Mouse (Mus musculus) monocyte, adult 5-6 weeks (primary cell): ENCODE data around the gene Aip. TPM values are rescaled to one million over a fixed set of nuclear protein-coding genes. Genes with fewer than 3 reads are reported as not detected.
"Not testable (repeated sequence)": the region's sequence is repeated elsewhere in the genome, so short reads cannot be mapped to it uniquely, and the experiment has no call there.

ENCODE experiments used
- ATAC-seq: fragments of 153-309, 156-312 bp; replicated peaks from 2 replicates; pipeline ENCODE4 v1.8.0; 2017; ENCODE audit warnings: mild to moderate bottlenecking; ENCODE audit not compliant: low TSS enrichment, insufficient number of reproducible peaks, severe bottlenecking, poor library complexity, low FRiP score
- total RNA-seq: library from RNA; stranded (forward); fragments of 200-1000, 200-491, 200-594 nt; gene quantifications from 3 replicates; pipeline ENCODE4 v1.2.3, GENCODE M21; 2017

Gene Aip
- total RNA-seq, 1 experiment from 2014 or later = 132 TPM

- ATAC-seq = no peak
Observed at GRCm38 (mm10) chr19:4082219-4082965, 43.3 kb downstream of the Aip start.

- ATAC-seq = no peak
Observed at GRCm38 (mm10) chr19:4081394-4081793, 44.3 kb downstream of the Aip start, which contains the start of gene Cabp2. Cabp2 (plus strand) TSS chr19:4081578.

DNA sequence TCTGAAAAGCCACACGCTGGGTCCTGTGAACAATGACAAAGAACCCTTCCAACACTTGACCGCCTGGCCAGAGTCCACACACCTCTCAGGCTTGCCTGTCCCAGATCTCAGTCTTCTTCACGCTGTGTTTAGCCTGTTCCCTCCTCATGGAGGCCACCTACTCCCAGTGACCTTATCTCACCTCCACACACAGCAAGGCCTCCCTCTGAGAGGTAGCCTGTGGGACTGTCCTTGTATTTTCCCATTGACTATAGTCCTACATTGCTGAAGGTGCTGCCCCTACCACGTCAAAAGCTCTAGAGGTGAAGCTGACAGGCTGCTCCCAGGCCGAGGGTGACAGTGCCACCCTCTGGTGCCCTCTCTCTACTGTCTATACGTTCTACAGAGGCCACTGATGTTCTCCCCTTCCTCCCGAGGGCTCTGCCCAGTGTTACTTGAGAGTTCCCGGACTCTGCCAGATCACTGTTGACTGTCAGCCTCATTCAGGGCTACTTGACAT lies 45.1 kb downstream of the Aip start:
- ATAC-seq = no peak

GRCm38 (mm10) chr19:4079594-4079993 lies 46.1 kb downstream of the Aip start:
- no peak for ATAC-seq

GRCm38 (mm10) chr19:4075531-4075930 lies 50.1 kb downstream of the Aip start:
- no peak for ATAC-seq

GRCm38 (mm10) chr19:4072706-4073424 lies 52.8 kb downstream of the Aip start:
- ATAC-seq = no peak

DNA sequence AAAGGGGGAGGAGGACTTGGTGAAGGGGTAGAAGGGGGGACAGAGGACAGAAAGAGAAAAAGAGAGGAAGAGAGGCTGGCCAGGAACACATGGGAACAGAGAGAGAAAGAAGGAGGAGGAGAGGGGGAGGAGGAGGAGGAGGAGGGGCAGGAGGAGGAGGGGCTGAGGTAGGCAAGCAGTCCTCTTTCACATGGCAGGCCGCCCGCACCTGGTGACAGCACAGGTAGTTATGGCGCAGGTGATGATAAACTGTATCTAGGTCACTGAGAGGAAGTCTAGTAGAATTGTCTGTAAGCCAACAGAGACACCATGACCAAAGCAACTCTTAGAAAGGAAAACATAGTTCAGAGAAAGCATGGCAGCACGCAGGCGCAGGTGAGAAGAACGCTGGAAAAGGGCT lies 54.3 kb downstream of the Aip start:
- ATAC-seq = no peak

- ATAC-seq = peak; percentile 82
Observed at GRCm38 (mm10) chr19:4070756-4071155, 54.9 kb downstream of the Aip start.

GRCm38 (mm10) chr19:4070311-4070710 lies 55.3 kb downstream of the Aip start:
- no peak for ATAC-seq

GRCm38 (mm10) chr19:4068717-4069410 lies 56.8 kb downstream of the Aip start:
- no peak for ATAC-seq

GRCm38 (mm10) chr19:4068242-4068641 lies 57.4 kb downstream of the Aip start:
- not testable (repeated sequence) for ATAC-seq

DNA sequence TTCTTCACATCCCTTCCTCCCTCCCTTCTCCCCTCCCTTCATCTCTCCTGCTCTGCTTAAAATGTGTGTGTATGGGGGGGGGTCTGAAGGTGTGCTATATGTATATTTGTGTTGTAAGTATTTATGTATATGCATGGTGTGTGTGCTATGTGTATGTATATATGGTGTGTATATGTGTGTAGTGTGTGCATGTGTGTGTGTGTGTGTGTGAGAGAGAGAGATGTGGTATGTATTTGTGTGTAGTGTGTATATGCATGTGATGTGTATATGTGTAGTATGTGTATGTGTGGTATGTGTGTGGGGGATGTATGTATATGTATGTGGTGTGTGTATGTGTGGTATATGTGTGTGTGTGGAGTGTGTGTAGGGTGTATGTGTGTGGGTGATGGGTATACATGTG lies 58.8 kb downstream of the Aip start:
- ATAC-seq = no peak

DNA sequence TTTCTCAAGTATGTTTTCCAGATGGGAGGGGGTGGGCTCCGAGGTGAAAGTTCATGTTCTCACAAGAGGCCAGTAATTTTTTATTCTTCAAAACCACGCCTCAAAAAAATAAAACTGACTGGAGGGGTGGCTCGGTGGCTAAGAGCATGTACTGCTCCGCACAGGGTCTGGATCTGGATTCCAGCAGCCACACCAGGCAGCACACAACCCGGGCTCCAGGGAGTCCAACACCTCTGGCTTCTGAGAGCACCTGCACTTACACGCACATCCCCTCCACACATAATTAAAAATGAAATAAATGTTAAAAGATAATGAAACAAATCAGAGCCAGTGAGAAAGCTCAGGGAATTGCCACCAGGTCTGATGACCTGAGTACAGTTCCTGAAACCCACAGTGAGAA lies 59.4 kb downstream of the Aip start:
- ATAC-seq = no peak

- not testable (repeated sequence) for ATAC-seq
Observed at GRCm38 (mm10) chr19:4064501-4064900, 61.2 kb downstream of the Aip start.

Other genes with a start within 250 kb of the Aip start
- gene Tcirg1, start 218.7 kb downstream of the Aip start, total RNA-seq = 181 to 259 TPM (median 252 TPM) in 3 replicates
- gene Ndufs8, start 213.1 kb downstream of the Aip start, total RNA-seq = 27.2 to 46.8 TPM (median 33.1 TPM) in 3 replicates
- gene Aldh3b1, start 196.1 kb downstream of the Aip start, total RNA-seq = 54.5 to 74.4 TPM (median 57.2 TPM) in 3 replicates
- 243 to 349 TPM (median 322 TPM) in 3 replicates for gene Unc93b1, start 190.7 kb downstream of the Aip start, total RNA-seq
- gene Aldh3b3, start 167.2 kb downstream of the Aip start, total RNA-seq = not detected in 3 replicates
- gene Aldh3b2, start 153.5 kb downstream of the Aip start, total RNA-seq = not detected in 3 replicates
- not detected in 3 replicates for gene Acy3, start 139.3 kb downstream of the Aip start, total RNA-seq
- gene Tbx10, start 133.1 kb downstream of the Aip start, total RNA-seq = not detected in 3 replicates
- 2.3 to 11.1 TPM (median 2.3 TPM) in 3 replicates for gene Nudt8, start 125.3 kb downstream of the Aip start, total RNA-seq
- gene Gm49405, start 125.2 kb downstream of the Aip start, total RNA-seq = 0.57 to 1.7 TPM (median 1.2 TPM) in 3 replicates
- 3.1 TPM in 2 of 3 replicates, not detected in the other for gene Doc2g, start 122.5 kb downstream of the Aip start, total RNA-seq
- gene Ndufv1, start 113.1 kb downstream of the Aip start, total RNA-seq = 74.5 to 108 TPM (median 103 TPM) in 3 replicates
- 101 to 129 TPM (median 104 TPM) in 3 replicates for gene Gstp1, start 87.9 kb downstream of the Aip start, total RNA-seq
- not detected in 3 replicates for gene Gstp2, start 79.8 kb downstream of the Aip start, total RNA-seq
- gene Gstp3, start 66.3 kb downstream of the Aip start, total RNA-seq = 2.8 to 10.8 TPM (median 5.8 TPM) in 3 replicates
- not detected in 3 replicates for gene Cabp2, start 44.3 kb downstream of the Aip start, total RNA-seq
- 77.3 to 120 TPM (median 92.6 TPM) in 3 replicates for gene Cdk2ap2, start 28.7 kb downstream of the Aip start, total RNA-seq
- 127 to 142 TPM (median 137 TPM) in 3 replicates for gene Pitpnm1, start 25.9 kb downstream of the Aip start, total RNA-seq
- 0.29 to 0.43 TPM in 2 of 3 replicates, not detected in the other for gene Gpr152, start 13.9 kb upstream of the Aip start, total RNA-seq
- not detected in 3 replicates for gene Cabp4, start 18.2 kb upstream of the Aip start, total RNA-seq
- gene Coro1b, start 22.8 kb upstream of the Aip start, total RNA-seq = 209 to 226 TPM (median 217 TPM) in 3 replicates
- 133 to 326 TPM (median 178 TPM) in 3 replicates for gene Ptprcap, start 27.7 kb upstream of the Aip start, total RNA-seq
- 22.8 to 27.8 TPM (median 27.0 TPM) in 3 replicates for gene Rps6kb2, start 37.5 kb upstream of the Aip start, total RNA-seq
- 14.1 to 18.7 TPM (median 14.2 TPM) in 3 replicates for gene Carns1, start 49.6 kb upstream of the Aip start, total RNA-seq
- 71.5 to 178 TPM (median 83.5 TPM) in 3 replicates for gene Tbc1d10c, start 65.4 kb upstream of the Aip start, total RNA-seq
- gene Ppp1ca, start 66.2 kb upstream of the Aip start, total RNA-seq = 479 to 544 TPM (median 541 TPM) in 3 replicates
- 19.1 to 26.3 TPM (median 20.7 TPM) in 3 replicates for gene Rad9a, start 75.8 kb upstream of the Aip start, total RNA-seq
- 10.2 to 28.8 TPM (median 19.7 TPM) in 3 replicates for gene Clcf1, start 88.4 kb upstream of the Aip start, total RNA-seq
- not detected in 3 replicates for gene AC109138.7, start 88.5 kb upstream of the Aip start, total RNA-seq
- gene Pold4, start 106.0 kb upstream of the Aip start, total RNA-seq = 94.0 to 149 TPM (median 107 TPM) in 3 replicates
- gene Ssh3, start 143.3 kb upstream of the Aip start, total RNA-seq = 23.7 to 30.6 TPM (median 27.0 TPM) in 3 replicates
- 2.4 to 21.5 TPM (median 12.0 TPM) in 3 replicates for gene Ankrd13d, start 157.3 kb upstream of the Aip start, total RNA-seq
- gene Grk2, start 180.4 kb upstream of the Aip start, total RNA-seq = 270 to 475 TPM (median 366 TPM) in 3 replicates